Mouse (Mus musculus) heart, postnatal 10 days (tissue): ENCODE results near the gene Gm39115. TPM values are rescaled to one million over a fixed set of nuclear protein-coding genes. Genes with fewer than 3 reads are reported as not detected.
A peak's percentile ranks its signal among the peaks of the same experiment; 100 is the strongest.

Source experiments
- DNase-seq, 2 experiments: peaks; one replicate each; pipeline ENCODE4 v3.0.0; 2021
- intact Hi-C: fragments of 180-260 bp; cut with DNase I; formaldehyde crosslinking; loops from one replicate; pipeline ENCODE4 v1.15.1; 2025
- total RNA-seq, 2 experiments: library from RNA; stranded (reverse); gene quantifications; 2 replicates each; pipeline ENCODE4 v1.2.3; 2021

Gm39115 gene
- total RNA-seq, 2 experiments from 2014 or later, result not detected

- peak; percentile 86 to 89 for DNase-seq
- intact Hi-C loops, result loop anchor here (1.0 to 10.0 kb wide), 3 partner anchors 26 to 173 kb away; no protein-coding TSS in a partner anchor
Measured at GRCm38 (mm10) chr7:142097776-142098175, 38.1 kb downstream of the Gm39115 start.

DNA sequence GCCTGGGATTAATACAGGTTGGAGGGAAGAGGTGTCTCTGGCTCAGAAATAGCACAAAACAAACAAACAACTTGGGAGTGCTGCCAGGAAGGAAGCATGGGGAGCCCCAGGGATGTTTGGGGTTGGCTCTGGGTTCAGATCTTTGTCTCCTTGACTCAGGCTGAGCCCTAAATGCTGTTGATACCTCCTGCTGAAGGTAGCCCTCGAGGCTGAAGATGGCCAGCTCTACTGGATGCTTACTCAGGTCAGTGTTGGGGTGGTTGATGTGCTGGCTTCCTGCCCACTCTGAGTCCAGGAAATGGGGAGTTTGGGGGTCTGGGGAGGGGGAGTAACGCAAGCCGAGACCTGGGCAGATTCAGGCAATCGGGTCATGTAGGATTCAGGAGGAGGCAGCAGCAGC, 39.1 kb downstream of the Gm39115 start:
- intact Hi-C loops, result loop anchor here (1.0 to 10.0 kb wide), 2 partner anchors 25 to 172 kb away; no protein-coding TSS in a partner anchor
- DNase-seq, result no peak

DNA sequence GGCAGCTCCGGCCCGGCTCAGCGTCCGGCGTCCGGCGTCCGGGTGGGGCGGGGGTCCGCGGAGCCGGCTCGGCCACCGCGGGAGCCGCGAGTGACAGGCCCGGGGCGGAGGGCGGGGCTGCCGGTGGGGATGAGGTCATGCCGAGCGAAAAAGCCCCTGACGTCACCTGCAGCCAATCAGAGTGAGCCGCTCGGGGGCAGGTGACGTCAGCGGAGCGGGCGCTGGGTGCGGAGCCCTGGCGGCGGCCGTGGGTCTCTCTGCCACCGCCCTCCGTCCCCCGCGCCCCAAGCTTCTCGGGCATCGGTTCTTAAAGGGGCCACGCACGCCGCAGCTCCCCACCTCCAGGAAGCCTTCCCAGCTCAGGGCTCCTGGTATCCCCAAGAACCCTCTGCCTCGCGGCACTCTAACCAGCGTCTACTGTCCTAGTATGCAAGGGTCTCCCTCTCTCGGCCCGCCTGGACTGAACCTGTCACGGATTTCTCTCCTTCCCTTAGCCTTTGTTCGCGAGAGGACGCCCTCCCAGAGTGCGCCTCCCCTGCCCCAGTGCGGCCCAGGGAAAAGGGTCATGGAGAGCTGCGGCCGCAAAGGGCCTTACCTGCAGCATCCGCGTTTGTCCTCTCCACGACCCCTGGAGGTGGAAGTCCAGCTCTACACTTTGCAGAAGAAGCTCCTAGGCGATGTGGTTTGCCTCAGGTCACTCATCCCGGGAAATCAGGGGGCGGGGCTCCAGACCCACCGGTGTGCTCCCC, 40.5 kb downstream of the Gm39115 start, which contains the start of gene Dusp8:
Gene Dusp8 (minus strand): TSS at position 661 of the 749 bp plus-strand sequence.
- intact Hi-C loops, result loop anchor here (10.0 kb wide), 1 partner anchor 171 kb away; no protein-coding TSS in a partner anchor
- DNase-seq, result peak; percentile 95 to 96

GRCm38 (mm10) chr7:142094301-142095143, 41.3 kb downstream of the Gm39115 start:
- DNase-seq, result peak; percentile 57 to 60
- intact Hi-C loops, result loop anchor here (10.0 kb wide), 1 partner anchor 170 kb away; no protein-coding TSS in a partner anchor

DNA sequence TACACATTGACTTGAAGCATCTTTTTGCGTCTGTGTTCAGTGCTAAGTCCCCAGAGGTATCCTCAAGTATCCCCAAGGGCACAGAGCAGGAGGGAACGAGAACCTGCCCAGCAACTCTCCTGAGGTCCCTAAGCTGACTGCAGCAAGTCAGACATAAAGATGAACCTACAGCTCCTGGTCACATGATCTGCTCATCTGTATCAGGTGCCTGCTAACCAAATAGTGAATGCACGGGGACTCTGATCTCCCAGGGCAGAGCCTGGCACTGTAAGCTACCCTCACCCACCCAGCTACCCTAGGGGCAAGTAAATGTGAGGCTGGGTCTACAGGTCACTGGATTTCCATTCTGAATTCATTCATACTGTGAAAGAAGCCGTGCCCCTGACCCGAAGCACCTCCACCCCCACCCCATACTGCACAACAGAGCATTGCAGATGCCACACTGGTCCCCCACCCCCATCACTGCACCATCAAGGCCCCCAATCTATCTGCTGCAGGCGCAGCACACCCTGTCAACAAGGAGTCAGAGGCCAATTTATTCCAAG, 42.1 kb downstream of the Gm39115 start:
- no peak for DNase-seq
- intact Hi-C loops, result loop anchor here (10.0 kb wide), 1 partner anchor 169 kb away; no protein-coding TSS in a partner anchor

DNA sequence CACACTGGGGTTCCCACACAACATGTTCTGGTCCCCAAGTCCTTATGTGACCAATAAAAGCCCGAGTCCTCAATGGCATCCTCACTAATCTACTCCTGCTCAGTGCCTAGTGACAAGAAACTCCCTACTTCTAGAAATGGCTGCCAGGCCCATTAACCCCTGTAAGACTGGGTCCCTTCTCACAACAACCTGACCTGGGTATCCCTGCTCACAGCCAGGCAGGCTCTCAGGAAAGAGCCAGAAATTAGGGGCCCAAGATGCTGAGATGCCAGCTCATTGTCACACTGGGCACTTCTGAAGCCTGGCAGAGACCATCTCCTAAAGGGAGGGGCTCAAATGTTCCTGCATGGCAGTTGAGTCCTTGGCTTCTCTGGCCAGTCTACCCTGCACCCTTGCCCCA, 42.8 kb downstream of the Gm39115 start:
- no peak for DNase-seq
- intact Hi-C loops, result loop anchor here (10.0 kb wide), 1 partner anchor 168 kb away; no protein-coding TSS in a partner anchor

GRCm38 (mm10) chr7:142091848-142092247, 44.0 kb downstream of the Gm39115 start:
- intact Hi-C loops, result loop anchor here (10.0 kb wide), 1 partner anchor 167 kb away; no protein-coding TSS in a partner anchor

DNA sequence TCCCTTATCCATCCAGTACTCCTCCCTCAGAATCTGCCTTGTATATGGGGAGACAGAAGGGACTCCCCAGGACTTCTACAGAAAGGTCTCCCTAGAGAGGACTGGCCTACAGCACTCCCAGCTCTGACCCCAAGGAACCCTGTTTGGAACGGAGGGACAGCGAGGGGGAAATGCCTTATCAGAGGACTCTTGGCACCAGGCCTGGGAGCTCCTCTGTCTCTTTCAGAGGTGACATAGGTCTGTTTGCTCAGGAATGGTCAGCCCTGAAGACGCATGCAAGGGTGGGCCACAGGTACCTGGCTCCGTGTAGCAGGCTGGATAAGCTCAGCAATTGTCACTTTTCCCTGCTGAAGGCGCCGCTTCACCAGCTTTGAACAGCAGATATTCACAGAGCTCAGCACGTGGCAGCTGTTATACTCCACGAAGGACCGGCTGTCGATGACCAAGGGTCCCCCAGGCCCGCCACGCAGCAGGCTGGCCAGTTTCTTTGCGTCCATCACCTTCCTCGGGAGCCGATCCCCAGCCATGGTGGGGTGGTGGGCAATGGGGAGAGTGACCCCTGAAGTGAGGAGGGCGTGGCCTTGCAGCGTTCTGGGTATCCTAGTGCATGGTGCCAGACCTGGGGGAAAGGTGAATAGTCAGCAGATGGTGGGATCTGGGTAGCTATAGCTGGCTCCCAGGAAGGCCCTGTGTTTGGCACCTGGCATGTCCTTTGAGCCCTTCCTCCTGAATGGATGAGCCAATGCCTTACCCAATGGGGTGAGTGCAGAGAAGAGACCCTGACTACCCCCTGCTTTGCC, 46.0 kb downstream of the Gm39115 start:
- intact Hi-C loops, result loop anchor here (10.0 kb wide), 1 partner anchor 165 kb away; no protein-coding TSS in a partner anchor
- no peak for DNase-seq

More at GRCm38 (mm10) chr7:142091848-142092247, 44.0 kb downstream of the Gm39115 start:
- no peak for DNase-seq

DNA sequence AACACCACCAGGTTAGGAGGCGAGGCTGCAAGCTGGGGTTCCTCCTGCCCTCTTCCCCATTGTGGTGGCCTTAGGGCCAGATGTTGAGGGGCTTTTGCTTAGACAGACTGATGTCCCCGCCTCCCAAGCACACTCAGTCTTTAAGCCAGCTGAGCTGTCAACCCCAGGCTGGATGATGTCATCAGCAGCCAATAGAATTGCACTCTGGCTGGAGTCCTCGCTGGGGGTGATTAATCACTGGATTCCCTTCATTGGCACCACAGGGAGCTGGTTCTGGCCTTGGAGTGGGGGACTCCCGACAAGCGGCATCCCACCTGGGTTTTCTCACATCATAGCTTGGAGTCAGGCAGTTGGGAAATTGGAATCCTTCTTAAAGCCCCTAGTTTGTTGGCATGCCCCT, 46.9 kb downstream of the Gm39115 start:
- DNase-seq, result peak; percentile 56 to 62
- intact Hi-C loops, result no loop called here

- DNase-seq, result no peak
- intact Hi-C loops, result no loop called here
Measured at GRCm38 (mm10) chr7:142087069-142087652, 48.7 kb downstream of the Gm39115 start.

- intact Hi-C loops, result no loop called here
Measured at GRCm38 (mm10) chr7:142086159-142086905, 49.5 kb downstream of the Gm39115 start.

More at GRCm38 (mm10) chr7:142086159-142086905, 49.5 kb downstream of the Gm39115 start:
- DNase-seq, result no peak

Other genes with a start within 250 kb of the Gm39115 start
- 10 to 100 TPM; 47.2 to 47.7 TPM for gene Tollip, start 217.5 kb downstream of the Gm39115 start, total RNA-seq
- under 1 TPM; 0.29 to 0.50 TPM for gene Brsk2, start 186.3 kb downstream of the Gm39115 start, total RNA-seq
- 10 to 100 TPM; 39.4 to 43.2 TPM for gene Mob2, start 75.0 kb downstream of the Gm39115 start, total RNA-seq
- gene Dusp8, start 40.2 kb downstream of the Gm39115 start, total RNA-seq, result 10 to 100 TPM; 28.0 to 30.0 TPM
- gene Gm45618, start 15.3 kb downstream of the Gm39115 start, total RNA-seq, result not detected
- gene Gm45337, start 8.6 kb upstream of the Gm39115 start, total RNA-seq, result not detected
- gene Gm29735, start 21.1 kb upstream of the Gm39115 start, total RNA-seq, result not detected
- gene Gm4553, start 29.7 kb upstream of the Gm39115 start, total RNA-seq, result not detected
- gene Krtap5-2, start 40.0 kb upstream of the Gm39115 start, total RNA-seq, result not detected
- gene Gm10153, start 54.4 kb upstream of the Gm39115 start, total RNA-seq, result not detected
- gene Krtap5-3, start 65.3 kb upstream of the Gm39115 start, total RNA-seq, result not detected
- gene Gm7579, start 75.8 kb upstream of the Gm39115 start, total RNA-seq, result not detected
- gene Krtap5-5, start 93.9 kb upstream of the Gm39115 start, total RNA-seq, result not detected
- gene Gm40460, start 105.0 kb upstream of the Gm39115 start, total RNA-seq, result not detected
- not detected for gene Gm2431, start 122.3 kb upstream of the Gm39115 start, total RNA-seq
- not detected for gene Gm4559, start 138.3 kb upstream of the Gm39115 start, total RNA-seq
- not detected for gene Krtap5-1, start 161.1 kb upstream of the Gm39115 start, total RNA-seq
- gene Krtap5-4, start 167.5 kb upstream of the Gm39115 start, total RNA-seq, result not detected
- 1 to 10 TPM; 1.0 to 1.1 TPM for gene Ifitm10, start 237.7 kb upstream of the Gm39115 start, total RNA-seq
- 1 to 10 TPM; 1.7 to 5.1 TPM for gene Gm49369, start 246.6 kb upstream of the Gm39115 start, total RNA-seq